Mouse (Mus musculus) gastrocnemius, adult 2 months (tissue): Measurements from ENCODE around the gene Dync1i1. TPM values are rescaled to one million over a fixed set of nuclear protein-coding genes. Genes with fewer than 3 reads are reported as not detected.
A peak's percentile ranks its signal among the peaks of the same experiment; 100 is the strongest.

ENCODE experiments used
- DNase-seq: peaks from one replicate; pipeline ENCODE4 v3.0.0; 2022
- H3K27ac ChIP-seq: fragments of 200-600 bp; 2 replicates; pipeline ENCODE4 v1.8.1; 2022; ENCODE audit warnings: mild to moderate bottlenecking
- H3K4me3 ChIP-seq: fragments of 200-600 bp; 2 replicates; pipeline ENCODE4 v1.8.1; 2022; ENCODE audit warnings: mild to moderate bottlenecking, moderate library complexity
- CTCF ChIP-seq: fragments of 200-600 bp; IDR thresholded peaks from 2 replicates; pipeline ENCODE4 v1.8.1; 2022; ENCODE audit warnings: antibody characterized with exemption, mild to moderate bottlenecking, moderate library complexity
- intact Hi-C: fragments of 180-260 bp; cut with DNase I; formaldehyde crosslinking; loops from one replicate; pipeline ENCODE4 v1.15.1; 2025
- total RNA-seq, 2 experiments: library from RNA; stranded (reverse); gene quantifications; 2 replicates each; pipeline ENCODE4 v1.2.3; 2021

Dync1i1 gene
- total RNA-seq, 2 experiments from 2014 or later = 0.20 to 0.56 TPM

GRCm38 (mm10) chr6:5889341-5889740 lies 163.9 kb downstream of the Dync1i1 start:
- TF ChIP-seq CTCF = no peak
- Histone ChIP-seq H3K27ac (no peak overlapping the region), H3K4me3 (no peak overlapping the region)
- DNase-seq = peak; percentile 16
- intact Hi-C loops = no loop called here

DNA sequence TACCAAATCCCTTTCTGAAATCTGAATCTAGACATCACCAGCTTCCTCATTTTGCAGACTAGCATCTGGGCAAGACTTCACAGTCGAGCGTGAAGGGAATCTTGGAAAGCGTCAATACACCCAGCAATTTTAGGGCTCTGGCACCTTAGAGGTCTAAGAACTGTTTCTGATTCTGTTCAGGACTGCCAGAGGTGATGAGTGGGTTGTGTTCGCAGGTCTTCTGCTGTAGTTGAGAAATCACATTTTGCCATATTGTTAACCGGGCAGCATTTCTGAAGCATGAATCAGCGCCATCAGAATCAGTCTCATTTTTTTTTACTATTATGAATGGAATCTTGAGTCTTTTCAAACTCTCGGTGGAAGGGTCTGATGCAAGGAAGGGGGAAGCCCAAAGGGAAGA lies 185.9 kb downstream of the Dync1i1 start:
- no peak for TF ChIP-seq CTCF
- intact Hi-C loops = no loop called here
- H3K4me3 ChIP-seq = no peak overlapping the region
- no peak overlapping the region for H3K27ac ChIP-seq
- DNase-seq = no peak

DNA sequence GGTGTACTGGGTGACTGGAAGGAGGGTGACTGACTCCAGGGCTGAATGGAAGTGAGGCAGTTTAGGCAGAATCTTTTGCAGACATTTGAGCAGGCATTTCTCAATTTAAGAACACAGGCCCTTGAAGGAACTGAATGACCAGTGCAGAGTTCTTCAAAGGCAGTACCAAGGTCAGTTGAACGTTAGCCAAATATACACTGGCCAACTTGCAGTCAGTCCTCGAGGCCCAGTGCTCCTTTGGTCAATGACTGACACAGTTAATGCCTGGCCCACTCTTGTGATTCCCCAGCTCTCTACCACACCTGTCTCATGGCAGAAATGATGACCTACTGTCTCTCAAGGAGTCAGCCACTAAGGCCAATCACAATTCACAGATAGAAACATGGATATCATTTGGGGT lies 189.6 kb downstream of the Dync1i1 start:
- TF ChIP-seq CTCF = no peak
- no peak for DNase-seq
- Histone ChIP-seq H3K4me3 (no peak overlapping the region), H3K27ac (no peak overlapping the region)
- intact Hi-C loops = no loop called here

DNA sequence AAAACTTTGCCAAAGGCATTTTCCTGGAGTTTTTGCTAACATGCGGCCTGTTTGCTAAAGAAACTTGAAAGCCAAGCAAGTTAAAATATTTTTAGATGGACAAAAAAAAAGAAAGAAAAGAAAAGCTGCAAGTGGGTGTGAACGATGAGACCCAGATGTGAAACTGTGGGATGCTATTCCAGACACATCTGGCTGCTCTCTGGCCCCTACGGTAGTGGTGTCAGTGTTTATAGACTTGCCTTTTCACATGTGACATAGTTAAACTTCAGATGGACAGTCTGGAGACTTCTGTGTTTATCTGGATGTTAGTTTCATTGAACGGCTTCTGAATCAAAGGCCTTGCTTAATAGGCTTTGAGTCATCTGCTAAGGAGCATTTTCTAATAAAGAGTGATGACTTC lies 195.2 kb downstream of the Dync1i1 start:
- Histone ChIP-seq H3K27ac (no peak overlapping the region), H3K4me3 (no peak overlapping the region)
- TF ChIP-seq CTCF = no peak
- DNase-seq = no peak
- intact Hi-C loops = no loop called here

DNA sequence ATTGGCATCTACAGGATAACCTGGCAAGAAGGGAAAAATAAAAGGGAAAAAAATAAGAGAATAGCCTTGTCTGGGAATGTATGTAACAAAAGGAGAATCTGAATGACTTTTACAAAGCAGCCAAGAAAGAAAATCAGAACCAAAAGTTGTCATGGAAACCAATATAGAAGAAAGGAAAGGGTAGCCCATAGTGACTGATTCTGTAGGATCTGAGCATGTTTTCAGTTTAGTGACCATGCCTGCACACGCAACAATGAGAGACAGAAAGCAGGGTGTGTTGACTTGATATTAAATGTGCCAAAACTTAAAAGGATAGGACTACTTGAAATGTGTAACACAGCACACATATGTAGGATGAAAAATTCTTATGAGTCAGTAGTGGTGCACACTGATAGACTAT lies 197.2 kb downstream of the Dync1i1 start:
- H3K4me3 ChIP-seq = no peak overlapping the region
- intact Hi-C loops = no loop called here

DNA sequence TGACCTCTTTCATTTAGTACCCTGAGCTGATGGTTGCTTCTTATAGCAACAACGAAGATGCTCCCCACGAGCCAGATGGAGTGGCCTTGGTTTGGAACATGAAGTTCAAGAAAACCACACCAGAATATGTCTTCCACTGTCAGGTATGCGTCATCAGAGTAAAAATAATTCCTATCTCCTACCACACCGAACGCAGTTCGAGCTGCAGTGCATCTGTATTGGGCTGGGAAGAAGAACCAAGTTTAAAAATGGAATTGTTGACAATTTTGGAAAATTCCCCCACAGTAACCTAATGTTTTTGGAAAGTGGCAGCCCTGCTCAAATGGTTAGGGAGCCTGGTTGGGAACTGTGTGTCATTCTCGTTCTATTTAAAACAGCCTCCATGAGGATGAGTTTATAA lies 197.7 kb downstream of the Dync1i1 start:
- no peak overlapping the region for H3K4me3 ChIP-seq
- H3K27ac ChIP-seq = no peak overlapping the region
- DNase-seq = no peak
- TF ChIP-seq CTCF = no peak
- intact Hi-C loops = no loop called here

More for the DNA sequence above, 197.2 kb downstream of the Dync1i1 start:
- DNase-seq = no peak
- TF ChIP-seq CTCF = no peak
- no peak overlapping the region for H3K27ac ChIP-seq

DNA sequence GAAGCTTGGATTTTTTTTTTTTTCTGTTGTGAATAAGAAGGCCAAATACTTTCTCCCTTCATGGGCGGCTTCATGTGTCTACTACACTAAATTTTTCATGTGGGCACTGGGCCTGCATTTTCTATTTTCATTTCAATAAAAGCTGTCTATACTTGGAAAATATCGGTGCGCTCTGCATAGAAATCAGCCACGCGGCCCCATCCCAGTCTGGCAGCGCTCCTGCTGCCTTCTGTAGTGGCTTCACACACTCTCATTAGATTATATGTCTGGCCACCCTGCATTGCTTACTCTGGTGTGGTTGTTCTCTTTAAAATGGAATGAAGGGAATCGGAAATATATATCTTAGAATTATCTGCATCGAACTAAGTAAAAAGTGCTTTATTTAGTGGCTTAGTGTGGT lies 204.7 kb downstream of the Dync1i1 start:
- no peak for DNase-seq
- H3K4me3 ChIP-seq = no peak overlapping the region
- no peak overlapping the region for H3K27ac ChIP-seq
- intact Hi-C loops = no loop called here
- TF ChIP-seq CTCF = no peak

GRCm38 (mm10) chr6:5935587-5936353 lies 210.3 kb downstream of the Dync1i1 start:
- no peak for DNase-seq
- no peak for TF ChIP-seq CTCF
- H3K27ac ChIP-seq = no peak overlapping the region
- H3K4me3 ChIP-seq = peak overlapping the region; percentile 6; the same call in 1 of the 2 replicates
- intact Hi-C loops = no loop called here

- no peak for DNase-seq
- TF ChIP-seq CTCF = no peak
- H3K27ac ChIP-seq = no peak overlapping the region
- intact Hi-C loops = no loop called here
- H3K4me3 ChIP-seq = no peak overlapping the region
These were observed 224.5 kb downstream of the Dync1i1 start for GRCm38 (mm10) chr6:5949812-5950392.

GRCm38 (mm10) chr6:5956316-5956913 lies 231.0 kb downstream of the Dync1i1 start:
- intact Hi-C loops = no loop called here
- Histone ChIP-seq H3K4me3 (no peak overlapping the region), H3K27ac (no peak overlapping the region)
- TF ChIP-seq CTCF = no peak
- DNase-seq = no peak

DNA sequence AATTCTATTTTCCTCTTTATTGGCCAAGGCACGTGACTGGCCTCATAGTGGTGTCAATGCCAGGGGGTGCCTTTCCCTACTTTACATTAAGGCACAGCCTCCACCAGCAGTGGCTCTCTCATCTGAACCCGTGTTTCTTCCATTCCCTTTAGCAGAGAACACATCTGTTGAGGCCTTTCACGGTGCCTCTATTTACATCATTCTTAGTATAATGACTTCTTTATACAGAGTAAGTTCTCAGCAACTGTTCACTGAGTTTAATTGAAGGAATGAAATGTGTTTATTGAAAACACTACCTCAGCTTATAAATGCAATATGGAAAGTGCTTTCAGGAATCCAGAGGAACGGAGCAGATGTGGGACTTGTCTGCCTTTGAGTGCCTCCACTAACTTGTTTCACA lies 235.3 kb downstream of the Dync1i1 start:
- no peak for TF ChIP-seq CTCF
- no peak overlapping the region for H3K27ac ChIP-seq
- H3K4me3 ChIP-seq = no peak overlapping the region
- intact Hi-C loops = no loop called here
- no peak for DNase-seq

DNA sequence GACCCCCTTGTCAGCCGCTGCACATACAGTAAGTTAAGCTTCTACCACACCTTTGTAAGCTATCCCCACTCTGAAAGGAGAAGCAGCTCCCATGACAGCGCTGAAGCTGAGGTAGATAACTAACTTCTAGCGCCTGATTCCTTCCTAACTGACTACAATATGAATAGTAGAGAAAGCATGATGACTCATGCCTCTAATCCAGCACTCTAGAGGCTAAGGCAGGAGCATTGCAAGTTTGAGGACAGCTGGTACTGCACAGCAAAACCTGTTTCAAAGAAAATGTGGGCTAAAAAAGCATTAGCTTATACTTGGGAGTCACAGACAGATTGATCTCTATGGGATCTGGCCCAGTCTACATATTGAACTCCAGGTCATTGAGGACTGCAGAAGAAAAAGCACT lies 236.5 kb downstream of the Dync1i1 start:
- Histone ChIP-seq H3K27ac (no peak overlapping the region), H3K4me3 (no peak overlapping the region)
- TF ChIP-seq CTCF = no peak
- DNase-seq = no peak
- intact Hi-C loops = no loop called here

DNA sequence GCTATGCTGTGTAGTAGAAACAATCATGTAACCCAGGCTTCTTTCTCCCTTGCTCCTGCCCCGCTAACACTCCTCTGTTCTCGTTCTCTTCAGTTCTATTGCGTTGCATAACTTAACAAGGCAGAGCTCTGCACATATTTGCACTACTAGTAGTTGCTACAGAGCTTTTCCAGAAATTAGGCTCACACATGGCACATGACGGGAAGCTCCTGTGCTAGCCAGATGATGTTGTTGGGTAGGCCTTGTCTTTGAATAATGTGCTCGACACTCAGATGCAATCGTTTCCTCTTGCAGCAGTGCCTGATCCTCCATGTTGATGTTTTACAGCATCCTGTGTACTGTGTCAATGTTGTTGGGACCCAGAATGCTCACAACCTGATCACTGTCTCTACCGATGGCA lies 240.9 kb downstream of the Dync1i1 start:
- intact Hi-C loops = no loop called here
- Histone ChIP-seq H3K27ac (no peak overlapping the region), H3K4me3 (no peak overlapping the region)
- no peak for DNase-seq
- TF ChIP-seq CTCF = no peak
